Mouse (Mus musculus): Measurements from ENCODE around the gene Speer2. TPM values are rescaled to one million over a fixed set of nuclear protein-coding genes. Genes with fewer than 3 reads are reported as not detected.

The Speer2 gene
- not detected in 2 replicates for polyA plus RNA-seq (2014; fragmentation: Nextera tagmentation; extraction: Ambion mirVana)

DNA sequence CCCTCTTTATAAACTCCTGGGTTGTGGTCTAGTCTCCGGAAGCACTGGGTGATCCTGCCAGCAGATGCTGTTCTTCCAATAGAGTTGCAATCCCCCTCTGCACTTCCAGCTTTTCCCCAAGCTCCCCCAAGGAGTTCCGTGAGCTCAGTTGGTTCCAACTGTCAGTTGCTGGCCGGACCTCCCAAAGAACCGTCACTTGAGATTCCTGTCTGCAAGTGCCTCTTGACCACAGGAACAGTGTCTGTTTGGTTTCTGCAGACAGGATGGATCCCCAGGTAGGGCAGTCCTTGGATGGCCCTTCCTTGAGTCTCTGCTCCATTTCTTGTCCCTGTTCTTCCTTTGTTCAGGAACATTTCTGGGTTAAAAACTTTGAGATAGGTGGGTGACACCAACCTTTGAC is at the start of gene Speer2:
Gene Speer2 (minus strand): TSS at position 101 of the 400 bp plus-strand sequence.
- no peaks in the 10 kb centered on the region for H3K9me3 ChIP-seq (replicated peaks; ENCODE audit: control insufficient read depth, low read length)
- no peaks in the 10 kb centered on the region for H3K27me3 ChIP-seq (ENCODE audit: control insufficient read depth, insufficient read depth, low read length)
- H3K4me2 ChIP-seq (ENCODE audit: low read depth, low read length): no peak within 1 kb of the TSS
- WGBS: 95% methylated on average over 4 of the region's 4 CpGs
- no peaks in the 10 kb centered on the region for H3K36me3 ChIP-seq (replicated peaks; ENCODE audit: control insufficient read depth, insufficient read depth, low read depth, low read length)
- H3K9ac ChIP-seq (replicated peaks; ENCODE audit: low read length): no peak within 1 kb of the TSS
- no peak within 1 kb of the TSS for H3K27ac ChIP-seq (replicated peaks; ENCODE audit: low read depth, low read length)
- no peak for DNase-seq (ENCODE audit: low spot score)
- H3K4me1 ChIP-seq (ENCODE audit: control insufficient read depth, insufficient read depth, low read length): no peaks in the 10 kb centered on the region
- no peak within 1 kb of the TSS for H3K4me3 ChIP-seq (ENCODE audit: low read depth, low read length)
- no peak for ATAC-seq (replicated peaks; ENCODE audit: insufficient number of reproducible peaks, low FRiP score, low TSS enrichment, low read depth)

DNA sequence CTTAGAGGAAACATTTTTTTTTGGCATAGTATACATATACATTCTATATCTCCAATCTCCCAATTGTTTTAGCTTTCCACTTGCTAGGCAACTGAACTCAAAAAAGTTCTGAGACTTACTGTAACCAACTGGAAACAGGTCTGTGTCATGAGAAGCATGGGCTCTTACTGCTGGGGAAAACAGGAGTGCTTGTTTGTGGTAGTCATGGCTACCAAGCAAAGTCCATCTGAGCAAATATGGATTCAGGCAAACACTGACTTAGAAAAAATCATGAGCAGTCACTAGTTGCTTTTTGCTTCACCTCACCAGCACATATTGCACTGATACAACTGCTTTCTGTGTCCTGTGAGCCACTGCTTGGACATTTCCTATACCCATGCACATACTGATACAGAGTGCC is 40.8 kb upstream of the Speer2 start:
- Histone ChIP-seq H3K4me2 (ENCODE audit: low read depth, low read length) (no peak overlapping the region), H3K36me3 (replicated peaks; ENCODE audit: control insufficient read depth, insufficient read depth, low read depth, low read length) (no peaks in the 10 kb centered on the region), H3K9ac (replicated peaks; ENCODE audit: low read length) (no peak overlapping the region), H3K4me3 (ENCODE audit: low read depth, low read length) (no peak overlapping the region), H3K27me3 (ENCODE audit: control insufficient read depth, insufficient read depth, low read length) (no peaks in the 10 kb centered on the region), H3K9me3 (replicated peaks; ENCODE audit: control insufficient read depth, low read length) (no peaks in the 10 kb centered on the region), H3K27ac (replicated peaks; ENCODE audit: low read depth, low read length) (no peak overlapping the region), H3K4me1 (ENCODE audit: control insufficient read depth, insufficient read depth, low read length) (no peaks in the 10 kb centered on the region)
- ATAC-seq (replicated peaks; ENCODE audit: insufficient number of reproducible peaks, low FRiP score, low TSS enrichment, low read depth) (no peak), DNase-seq (ENCODE audit: low spot score) (no peak)

DNA sequence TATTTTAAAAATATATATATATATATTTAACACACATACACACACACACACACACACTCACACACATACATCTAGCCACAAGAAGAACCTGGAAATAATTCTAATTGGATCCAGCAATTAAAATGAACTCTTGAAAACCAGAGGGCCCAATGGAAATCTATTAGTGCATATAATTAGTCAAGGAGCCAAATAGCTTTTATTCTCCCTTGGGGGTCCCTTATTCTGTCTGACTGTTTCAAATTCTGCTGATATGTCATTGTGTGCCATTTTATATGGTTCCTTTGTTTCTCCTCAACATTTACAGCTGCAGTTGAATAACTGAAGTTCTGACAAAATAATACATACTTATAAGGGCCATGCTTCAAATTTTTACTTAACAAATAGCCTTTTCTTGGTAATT is 17.2 kb upstream of the Speer2 start:
- Histone ChIP-seq H3K27me3 (ENCODE audit: control insufficient read depth, insufficient read depth, low read length) (no peaks in the 10 kb centered on the region), H3K27ac (replicated peaks; ENCODE audit: low read depth, low read length) (no peak overlapping the region), H3K4me1 (ENCODE audit: control insufficient read depth, insufficient read depth, low read length) (no peaks in the 10 kb centered on the region), H3K9ac (replicated peaks; ENCODE audit: low read length) (no peak overlapping the region), H3K4me3 (ENCODE audit: low read depth, low read length) (no peak overlapping the region), H3K9me3 (replicated peaks; ENCODE audit: control insufficient read depth, low read length) (no peaks in the 10 kb centered on the region), H3K36me3 (replicated peaks; ENCODE audit: control insufficient read depth, insufficient read depth, low read depth, low read length) (no peaks in the 10 kb centered on the region), H3K4me2 (ENCODE audit: low read depth, low read length) (no peak overlapping the region)
- DNase-seq (ENCODE audit: low spot score) (no peak), ATAC-seq (replicated peaks; ENCODE audit: insufficient number of reproducible peaks, low FRiP score, low TSS enrichment, low read depth) (no peak)

DNA sequence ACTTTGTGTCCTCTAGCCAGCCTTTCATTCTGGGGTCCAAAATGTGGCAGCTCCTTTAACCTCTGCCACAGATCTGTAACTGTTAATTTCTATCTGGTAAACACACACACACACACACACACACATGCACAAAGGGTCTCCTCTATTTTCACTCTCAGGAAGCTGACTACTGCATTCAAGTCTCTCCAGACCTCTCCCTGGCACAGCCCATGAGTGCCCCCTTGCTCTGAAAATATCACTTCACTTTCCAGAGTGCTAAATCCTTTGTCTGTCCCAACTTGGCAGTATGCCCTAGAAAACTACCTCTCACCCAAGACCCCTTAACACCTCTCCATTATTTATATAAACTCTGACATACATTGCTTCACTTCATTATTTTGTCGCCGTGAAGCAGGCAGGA is 26.9 kb downstream of the Speer2 start:
- H3K4me1 ChIP-seq (ENCODE audit: control insufficient read depth, insufficient read depth, low read length): no peaks in the 10 kb centered on the region
- no peaks in the 10 kb centered on the region for H3K36me3 ChIP-seq (replicated peaks; ENCODE audit: control insufficient read depth, insufficient read depth, low read depth, low read length)
- ATAC-seq (replicated peaks; ENCODE audit: insufficient number of reproducible peaks, low FRiP score, low TSS enrichment, low read depth) (no peak), DNase-seq (ENCODE audit: low spot score) (no peak)
- no peaks in the 10 kb centered on the region for H3K27me3 ChIP-seq (ENCODE audit: control insufficient read depth, insufficient read depth, low read length)
- H3K27ac ChIP-seq (replicated peaks; ENCODE audit: low read depth, low read length): no peak overlapping the region
- H3K4me3 ChIP-seq (ENCODE audit: low read depth, low read length): no peak overlapping the region
- no peak overlapping the region for H3K4me2 ChIP-seq (ENCODE audit: low read depth, low read length)
- 70% methylated on average over 2 of the region's 2 CpGs for WGBS
- no peak overlapping the region for H3K9ac ChIP-seq (replicated peaks; ENCODE audit: low read length)
- no peaks in the 10 kb centered on the region for H3K9me3 ChIP-seq (replicated peaks; ENCODE audit: control insufficient read depth, low read length)

DNA sequence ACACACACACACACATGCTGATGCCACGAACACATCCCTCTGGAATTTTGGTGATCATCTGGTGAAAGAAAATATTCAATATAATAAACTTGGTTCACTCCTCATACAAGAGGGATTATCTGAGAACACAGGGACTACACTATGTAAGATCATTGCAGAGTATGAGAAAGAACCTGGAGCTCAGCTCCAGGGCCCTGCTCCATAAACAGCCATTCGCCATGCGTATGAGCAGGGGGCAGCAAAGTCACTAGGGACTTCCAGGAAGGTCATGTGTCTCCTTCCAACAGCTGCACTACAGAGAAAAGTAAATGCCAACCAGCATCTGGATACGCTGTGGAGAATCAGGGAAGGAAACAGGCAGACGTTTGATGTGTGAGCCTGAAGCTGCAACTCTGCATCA is 49.9 kb downstream of the Speer2 start:
- ATAC-seq (replicated peaks; ENCODE audit: insufficient number of reproducible peaks, low FRiP score, low TSS enrichment, low read depth) (no peak), DNase-seq (ENCODE audit: low spot score) (peak; percentile 11)
- H3K27me3 ChIP-seq (ENCODE audit: control insufficient read depth, insufficient read depth, low read length): no peaks in the 10 kb centered on the region
- no peak overlapping the region for H3K4me3 ChIP-seq (ENCODE audit: low read depth, low read length)
- no peak overlapping the region for H3K9ac ChIP-seq (replicated peaks; ENCODE audit: low read length)
- 48% methylated on average over 5 of the region's 5 CpGs for WGBS
- H3K36me3 ChIP-seq (replicated peaks; ENCODE audit: control insufficient read depth, insufficient read depth, low read depth, low read length): no peaks in the 10 kb centered on the region
- H3K4me1 ChIP-seq (ENCODE audit: control insufficient read depth, insufficient read depth, low read length): no peaks in the 10 kb centered on the region
- H3K4me2 ChIP-seq (ENCODE audit: low read depth, low read length): no peak overlapping the region
- no peaks in the 10 kb centered on the region for H3K9me3 ChIP-seq (replicated peaks; ENCODE audit: control insufficient read depth, low read length)
- H3K27ac ChIP-seq (replicated peaks; ENCODE audit: low read depth, low read length): no peak overlapping the region

All from embryonic facial prominence, embryonic 11.5 days (tissue).